Mouse (Mus musculus): Measurements from ENCODE around the gene Cyb561d2. TPM values are rescaled to one million over a fixed set of nuclear protein-coding genes. Genes with fewer than 3 reads are reported as not detected.

Gene Cyb561d2
- polyA plus RNA-seq, 1 experiment from 2014 or later = 17.7 TPM

- no peaks in the 10 kb centered on the region for H3K27me3 ChIP-seq (ENCODE audit: control insufficient read depth, insufficient read depth, low read length)
- peak overlapping the region; percentile 92 for H3K4me3 ChIP-seq (ENCODE audit: low read length)
- WGBS = 30% methylated on average over 10 of the region's 10 CpGs
- no peak overlapping the region for H3K27ac ChIP-seq (ENCODE audit: low read length)
- H3K9me3 ChIP-seq (replicated peaks; ENCODE audit: control insufficient read depth, low read length) = no peaks in the 10 kb centered on the region
- peak overlapping the region; percentile 99 for H3K4me2 ChIP-seq (ENCODE audit: low read depth, low read length)
- H3K36me3 ChIP-seq (ENCODE audit: control insufficient read depth, insufficient read depth) = peaks cover 30% of the 10 kb centered on the region
- peak overlapping the region; percentile 90 for H3K9ac ChIP-seq (ENCODE audit: low read length)
- no peak for ATAC-seq (replicated peaks; ENCODE audit: extremely low read depth, insufficient read depth, low FRiP score)
- peaks cover 28% of the 10 kb centered on the region for H3K4me1 ChIP-seq (ENCODE audit: control insufficient read depth, insufficient read depth, low read length)
Observed at GRCm38 (mm10) chr9:107541005-107541404, 988 bp downstream of the Cyb561d2 start.

- H3K4me1 ChIP-seq (ENCODE audit: control insufficient read depth, insufficient read depth, low read length) = peaks cover 34% of the 10 kb centered on the region
- no peak overlapping the region for H3K4me3 ChIP-seq (ENCODE audit: low read length)
- no peak overlapping the region for H3K9ac ChIP-seq (ENCODE audit: low read length)
- H3K9me3 ChIP-seq (replicated peaks; ENCODE audit: control insufficient read depth, low read length) = no peaks in the 10 kb centered on the region
- no peak overlapping the region for H3K27ac ChIP-seq (ENCODE audit: low read length)
- peaks cover 30% of the 10 kb centered on the region for H3K36me3 ChIP-seq (ENCODE audit: control insufficient read depth, insufficient read depth)
- no peak for ATAC-seq (replicated peaks; ENCODE audit: extremely low read depth, insufficient read depth, low FRiP score)
- H3K27me3 ChIP-seq (ENCODE audit: control insufficient read depth, insufficient read depth, low read length) = no peaks in the 10 kb centered on the region
- 70% methylated on average over 4 of the region's 4 CpGs for WGBS
- no peak overlapping the region for H3K4me2 ChIP-seq (ENCODE audit: low read depth, low read length)
Observed at GRCm38 (mm10) chr9:107540420-107540819, 1.6 kb downstream of the Cyb561d2 start.

GRCm38 (mm10) chr9:107539940-107540339 lies 2.1 kb downstream of the Cyb561d2 start:
- no peak overlapping the region for H3K27ac ChIP-seq (ENCODE audit: low read length)
- H3K27me3 ChIP-seq (ENCODE audit: control insufficient read depth, insufficient read depth, low read length) = no peaks in the 10 kb centered on the region
- no peak overlapping the region for H3K9ac ChIP-seq (ENCODE audit: low read length)
- WGBS = 87% methylated on average over 8 of the region's 8 CpGs
- H3K4me2 ChIP-seq (ENCODE audit: low read depth, low read length) = no peak overlapping the region
- no peak for ATAC-seq (replicated peaks; ENCODE audit: extremely low read depth, insufficient read depth, low FRiP score)
- no peak overlapping the region for H3K4me3 ChIP-seq (ENCODE audit: low read length)
- no peaks in the 10 kb centered on the region for H3K9me3 ChIP-seq (replicated peaks; ENCODE audit: control insufficient read depth, low read length)
- peaks cover 35% of the 10 kb centered on the region for H3K4me1 ChIP-seq (ENCODE audit: control insufficient read depth, insufficient read depth, low read length)
- peaks cover 30% of the 10 kb centered on the region for H3K36me3 ChIP-seq (ENCODE audit: control insufficient read depth, insufficient read depth)

- ATAC-seq (replicated peaks; ENCODE audit: extremely low read depth, insufficient read depth, low FRiP score) = no peak
- H3K9ac ChIP-seq (ENCODE audit: low read length) = no peak overlapping the region
- H3K27me3 ChIP-seq (ENCODE audit: control insufficient read depth, insufficient read depth, low read length) = no peaks in the 10 kb centered on the region
- H3K4me2 ChIP-seq (ENCODE audit: low read depth, low read length) = no peak overlapping the region
- H3K4me1 ChIP-seq (ENCODE audit: control insufficient read depth, insufficient read depth, low read length) = peaks cover 35% of the 10 kb centered on the region
- 88% methylated on average over 3 of the region's 3 CpGs for WGBS
- no peak overlapping the region for H3K4me3 ChIP-seq (ENCODE audit: low read length)
- H3K36me3 ChIP-seq (ENCODE audit: control insufficient read depth, insufficient read depth) = peaks cover 21% of the 10 kb centered on the region
- no peaks in the 10 kb centered on the region for H3K9me3 ChIP-seq (replicated peaks; ENCODE audit: control insufficient read depth, low read length)
- H3K27ac ChIP-seq (ENCODE audit: low read length) = no peak overlapping the region
Observed at GRCm38 (mm10) chr9:107538711-107539110, 3.3 kb downstream of the Cyb561d2 start.

GRCm38 (mm10) chr9:107538231-107538630 lies 3.8 kb downstream of the Cyb561d2 start:
- Histone ChIP-seq H3K9me3 (replicated peaks; ENCODE audit: control insufficient read depth, low read length) (no peaks in the 10 kb centered on the region), H3K36me3 (ENCODE audit: control insufficient read depth, insufficient read depth) (peaks cover 21% of the 10 kb centered on the region), H3K27ac (ENCODE audit: low read length) (no peak overlapping the region), H3K27me3 (ENCODE audit: control insufficient read depth, insufficient read depth, low read length) (no peaks in the 10 kb centered on the region), H3K9ac (ENCODE audit: low read length) (no peak overlapping the region), H3K4me1 (ENCODE audit: control insufficient read depth, insufficient read depth, low read length) (peaks cover 35% of the 10 kb centered on the region), H3K4me2 (ENCODE audit: low read depth, low read length) (no peak overlapping the region), H3K4me3 (ENCODE audit: low read length) (no peak overlapping the region)
- 89% methylated on average over 7 of the region's 7 CpGs for WGBS
- no peak for ATAC-seq (replicated peaks; ENCODE audit: extremely low read depth, insufficient read depth, low FRiP score)

GRCm38 (mm10) chr9:107534408-107535202 lies 7.4 kb downstream of the Cyb561d2 start:
- Histone ChIP-seq H3K27me3 (ENCODE audit: control insufficient read depth, insufficient read depth, low read length) (no peaks in the 10 kb centered on the region), H3K36me3 (ENCODE audit: control insufficient read depth, insufficient read depth) (peaks cover 21% of the 10 kb centered on the region), H3K9me3 (replicated peaks; ENCODE audit: control insufficient read depth, low read length) (no peaks in the 10 kb centered on the region), H3K9ac (ENCODE audit: low read length) (peak overlapping the region; percentile 89), H3K4me2 (ENCODE audit: low read depth, low read length) (peak overlapping the region; percentile 87), H3K4me1 (ENCODE audit: control insufficient read depth, insufficient read depth, low read length) (peaks cover 19% of the 10 kb centered on the region), H3K27ac (ENCODE audit: low read length) (peak overlapping the region; percentile 79), H3K4me3 (ENCODE audit: low read length) (peak overlapping the region; percentile 81)
- under 1% methylated on average over 40 of the region's 40 CpGs for WGBS
- ATAC-seq (replicated peaks; ENCODE audit: extremely low read depth, insufficient read depth, low FRiP score) = peak; percentile 19; the same call in 1 of the 2 replicates

- H3K4me3 ChIP-seq (ENCODE audit: low read length) = peak within 1 kb of the TSS; percentile 81
- under 1% methylated on average over 48 of the region's 48 CpGs for WGBS
- peaks cover 14% of the 10 kb centered on the region for H3K36me3 ChIP-seq (ENCODE audit: control insufficient read depth, insufficient read depth)
- ATAC-seq (replicated peaks; ENCODE audit: extremely low read depth, insufficient read depth, low FRiP score) = peak; percentile 99
- peak within 1 kb of the TSS; percentile 87 for H3K4me2 ChIP-seq (ENCODE audit: low read depth, low read length)
- peak within 1 kb of the TSS; percentile 89 for H3K9ac ChIP-seq (ENCODE audit: low read length)
- no peaks in the 10 kb centered on the region for H3K9me3 ChIP-seq (replicated peaks; ENCODE audit: control insufficient read depth, low read length)
- no peaks in the 10 kb centered on the region for H3K27me3 ChIP-seq (ENCODE audit: control insufficient read depth, insufficient read depth, low read length)
- H3K4me1 ChIP-seq (ENCODE audit: control insufficient read depth, insufficient read depth, low read length) = peaks cover 19% of the 10 kb centered on the region
- peak within 1 kb of the TSS; percentile 79 for H3K27ac ChIP-seq (ENCODE audit: low read length)
Observed at GRCm38 (mm10) chr9:107533791-107534407, 8.1 kb downstream of the Cyb561d2 start, which contains the start of gene Tmem115. Tmem115 (plus strand) TSS chr9:107533945.

- peak overlapping the region; percentile 18 for H3K9ac ChIP-seq (ENCODE audit: low read length)
- peak; percentile 38 for ATAC-seq (replicated peaks; ENCODE audit: extremely low read depth, insufficient read depth, low FRiP score)
- H3K36me3 ChIP-seq (ENCODE audit: control insufficient read depth, insufficient read depth) = no peaks in the 10 kb centered on the region
- peaks cover 13% of the 10 kb centered on the region for H3K27me3 ChIP-seq (ENCODE audit: control insufficient read depth, insufficient read depth, low read length)
- WGBS = 12% methylated on average over 44 of the region's 44 CpGs
- peak overlapping the region; percentile 42 for H3K4me3 ChIP-seq (ENCODE audit: low read length)
- H3K9me3 ChIP-seq (replicated peaks; ENCODE audit: control insufficient read depth, low read length) = no peaks in the 10 kb centered on the region
- H3K4me2 ChIP-seq (ENCODE audit: low read depth, low read length) = peak overlapping the region; percentile 67
- peaks cover 12% of the 10 kb centered on the region for H3K4me1 ChIP-seq (ENCODE audit: control insufficient read depth, insufficient read depth, low read length)
- H3K27ac ChIP-seq (ENCODE audit: low read length) = no peak overlapping the region
Observed at GRCm38 (mm10) chr9:107526198-107527026, 15.6 kb downstream of the Cyb561d2 start.
